Mouse (Mus musculus) liver, postnatal 0 days (tissue): ENCODE data around the gene Rfc2.

ENCODE experiments used
- CTCF ChIP-seq: sonication (generic); IDR thresholded peaks from 2 replicates; pipeline ENCODE4 v1.5.1; 2016; ENCODE audit warnings: antibody characterized with exemption, low read depth
- EP300 ChIP-seq: IDR thresholded peaks from 2 replicates; pipeline ENCODE4 v1.6.1; 2016; ENCODE audit warnings: antibody characterized with exemption, low read depth, mild to moderate bottlenecking

DNA sequence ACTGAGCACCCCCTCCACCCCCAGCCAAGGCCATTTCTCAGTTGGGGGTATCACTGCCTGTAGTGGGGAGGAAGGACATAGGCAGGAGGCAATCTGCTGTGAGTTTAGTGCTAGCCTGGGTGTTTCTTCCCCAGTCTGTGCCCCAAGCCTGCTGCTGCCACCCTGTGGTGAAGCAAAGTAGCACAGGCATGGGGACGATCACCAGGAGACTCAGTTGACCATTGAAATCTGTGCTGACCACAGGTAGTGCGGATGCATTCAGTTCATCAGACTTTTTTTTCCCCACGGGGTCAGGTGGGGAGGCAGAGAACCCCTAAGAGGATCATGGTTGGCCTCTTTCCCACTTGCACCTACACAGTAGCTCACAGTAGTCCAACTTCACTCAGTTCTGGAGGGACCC, 35.9 kb downstream of the Rfc2 start:
- peak; percentile 95 for TF ChIP-seq CTCF
- TF ChIP-seq EP300: no peak
